Mouse (Mus musculus) central nervous system, embryonic 14 days (tissue): ENCODE results near the gene Stk40. TPM values are rescaled to one million over a fixed set of nuclear protein-coding genes. Genes with fewer than 3 reads are reported as not detected.

ENCODE experiments used
- polyA plus RNA-seq: library from polyadenylated mRNA; depleted of rRNA; stranded (reverse); fragments of >200 nt; gene quantifications from 2 replicates; pipeline ENCODE4 v1.2.3, GENCODE M21; 2012; rRNA removed

Stk40 gene
- polyA plus RNA-seq = 24.6 and 24.9 TPM in 2 replicates

GRCm38 (mm10) chr4:126103590-126104068 lies at the start of gene Stk40:
Gene Stk40, plus strand, starts transcription at chr4:126103957.

GRCm38 (mm10) chr4:126058134-126058996 lies 45.4 kb upstream of the Stk40 start, which contains the start of gene Oscp1:
Gene Oscp1, plus strand, starts transcription at chr4:126058565.

GRCm38 (mm10) chr4:126096464-126097111 lies 7.2 kb upstream of the Stk40 start, which contains the start of gene Lsm10:
Gene Lsm10, plus strand, starts transcription at chr4:126096623.

GRCm38 (mm10) chr4:126147533-126148160 lies 43.9 kb downstream of the Stk40 start, which contains the start of gene Eva1b:
Gene Eva1b, plus strand, starts transcription at chr4:126147744.

GRCm38 (mm10) chr4:126163067-126163659 lies 59.4 kb downstream of the Stk40 start, which contains the start of gene Sh3d21:
Gene Sh3d21, minus strand, starts transcription at chr4:126163491.

Other genes starting within 250 kb of the Stk40 start
- 0.85 and 0.97 TPM in 2 replicates for gene Csf3r, start 79.4 kb upstream of the Stk40 start, polyA plus RNA-seq
- 83.5 and 93.4 TPM in 2 replicates for gene Mrps15, start 57.0 kb upstream of the Stk40 start, polyA plus RNA-seq
- 14.0 and 14.6 TPM in 2 replicates for gene Oscp1, start 45.4 kb upstream of the Stk40 start, polyA plus RNA-seq
- 50.9 and 54.1 TPM in 2 replicates for gene Lsm10, start 7.3 kb upstream of the Stk40 start, polyA plus RNA-seq
- 21.4 and 39.0 TPM in 2 replicates for gene Eva1b, start 43.8 kb downstream of the Stk40 start, polyA plus RNA-seq
- gene Sh3d21, start 59.5 kb downstream of the Stk40 start, polyA plus RNA-seq = 1.2 and 2.7 TPM in 2 replicates
- 142 TPM in 2 replicates for gene Thrap3, start 98.8 kb downstream of the Stk40 start, polyA plus RNA-seq
- 206 and 220 TPM in 2 replicates for gene Map7d1, start 152.4 kb downstream of the Stk40 start, polyA plus RNA-seq
- gene Trappc3, start 158.4 kb downstream of the Stk40 start, polyA plus RNA-seq = 155 TPM in 2 replicates
- gene Col8a2, start 182.8 kb downstream of the Stk40 start, polyA plus RNA-seq = 8.1 and 18.1 TPM in 2 replicates
- gene Adprhl2, start 217.7 kb downstream of the Stk40 start, polyA plus RNA-seq = 73.9 and 74.2 TPM in 2 replicates
- gene Tekt2, start 221.7 kb downstream of the Stk40 start, polyA plus RNA-seq = 17.9 and 22.4 TPM in 2 replicates